Mouse (Mus musculus): ENCODE data around the gene Nnmt. TPM values are rescaled to one million over a fixed set of nuclear protein-coding genes. Genes with fewer than 3 reads are reported as not detected.

The Nnmt gene
- total RNA-seq (2023) = not detected

DNA sequence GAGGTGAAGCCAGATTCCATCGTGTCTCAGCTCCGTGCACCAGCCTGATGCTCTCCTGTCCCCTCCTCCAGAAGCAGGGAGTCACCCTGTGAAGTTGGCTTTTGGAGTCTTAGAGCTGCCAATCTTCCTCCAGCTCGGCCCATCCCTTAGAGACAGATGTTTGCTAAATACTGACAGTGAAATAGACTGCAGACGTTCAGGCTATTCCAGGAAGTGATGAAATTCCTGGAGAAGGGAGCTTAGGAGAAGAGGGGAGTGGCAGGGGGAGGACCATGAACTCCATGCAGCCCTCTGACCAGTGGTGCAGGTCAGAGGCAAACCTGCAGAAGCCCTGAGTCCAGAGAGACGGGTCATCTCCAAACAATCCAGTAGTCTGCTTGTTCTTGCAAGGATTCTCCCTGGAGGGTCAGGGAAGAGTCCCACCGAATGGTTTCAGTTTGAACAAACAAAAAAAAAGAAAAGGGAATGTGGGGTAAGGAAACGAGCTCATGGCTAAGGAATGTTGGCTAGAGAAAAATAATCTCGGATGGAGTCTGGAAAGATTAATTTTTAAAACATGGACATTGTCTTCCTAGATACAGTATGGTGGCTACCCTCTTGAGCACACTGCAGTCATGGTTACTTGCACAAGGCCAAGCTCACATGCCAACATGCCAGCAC, at the start of gene Nnmt:
Gene Nnmt (minus strand): TSS at position 215 of the 660 bp plus-strand sequence.

Other genes starting within 250 kb of the Nnmt start
- 84.9 TPM for gene Rexo2, start 124.5 kb downstream of the Nnmt start, total RNA-seq (2023)
- gene Rbm7, start 109.9 kb downstream of the Nnmt start, total RNA-seq (2023) = 108 TPM
- 20.5 TPM for gene Gm5617, start 109.7 kb downstream of the Nnmt start, total RNA-seq (2023)
- 1.7 TPM for gene Zbtb16, start 231.1 kb upstream of the Nnmt start, total RNA-seq (2023)

Measured in CD4-positive naive resting alpha-beta T cell, adult 76 days (primary cell).